Mouse (Mus musculus) neural tube, embryonic 11.5 days (tissue): ENCODE results near the gene Stpg4. TPM values are rescaled to one million over a fixed set of nuclear protein-coding genes. Genes with fewer than 3 reads are reported as not detected.

Experiments used
- ATAC-seq: fragments of 200-750 bp; cut with Nextera tagmentation; 2 replicates; pipeline ENCODE4 v1.8.0; 2017; ENCODE audit warnings: moderate number of reproducible peaks, mild to moderate bottlenecking, moderate TSS enrichment, moderate library complexity; ENCODE audit not compliant: insufficient read depth, low FRiP score, low TSS enrichment
- DNase-seq: peaks from one replicate; pipeline ENCODE4 v3.0.0-alpha.2; 2015; ENCODE audit warnings: low spot score
- H3K27ac ChIP-seq: fragments of 300-500 bp; sonication (generic); 2 replicates; pipeline ENCODE4 v1.5.1; 2014; ENCODE audit warnings: low read depth, mild to moderate bottlenecking, low read length
- H3K27me3 ChIP-seq: fragments of 300-500 bp; sonication (generic); 2 replicates; pipeline ENCODE4 v1.6.1; 2014; ENCODE audit warnings: mild to moderate bottlenecking, low read length, mixed read lengths; ENCODE audit not compliant: control insufficient read depth, insufficient read depth
- H3K36me3 ChIP-seq: fragments of 300-500 bp; sonication (generic); 2 replicates; pipeline ENCODE4 v1.6.1; 2014; ENCODE audit warnings: mild to moderate bottlenecking, low read length, moderate library complexity, mixed read lengths; ENCODE audit not compliant: control insufficient read depth, insufficient read depth
- H3K4me1 ChIP-seq: fragments of 300-500 bp; sonication (generic); 2 replicates; pipeline ENCODE4 v1.6.1; 2014; ENCODE audit warnings: low read length, mixed read lengths; ENCODE audit not compliant: control insufficient read depth, insufficient read depth
- H3K4me2 ChIP-seq: fragments of 300-500 bp; sonication (generic); 2 replicates; pipeline ENCODE4 v1.6.1; 2014; ENCODE audit warnings: low read depth, mild to moderate bottlenecking, moderate library complexity
- H3K4me3 ChIP-seq: fragments of 300-500 bp; sonication (generic); 2 replicates; pipeline ENCODE4 v1.5.1; 2014; ENCODE audit warnings: low read depth, low read length
- H3K9ac ChIP-seq: fragments of 300-500 bp; sonication (generic); 2 replicates; pipeline ENCODE4 v1.6.1; 2014; ENCODE audit warnings: mild to moderate bottlenecking, low read length
- H3K9me3 ChIP-seq: fragments of 300-500 bp; sonication (generic); 2 replicates; pipeline ENCODE4 v1.6.1; 2016; ENCODE audit warnings: low read length; ENCODE audit not compliant: control insufficient read depth
- WGBS: fragments of 180-500 bp; shearing (Covaris S2); extraction: QIAGEN DNeasy Blood & Tissue Kit; methylation state at CpG from one replicate; pipeline ENCODE4 v1.1.7; 2014; 5-methylcytosine and 5-hydroxymethylcytosine counted together
- polyA plus RNA-seq: library from polyadenylated mRNA; unstranded; fragments of >200 nt; fragmentation: Nextera tagmentation; extraction: Ambion mirVana; gene quantifications from 2 replicates; pipeline ENCODE4 v1.2.1, GENCODE M21; 2014

Stpg4 gene
- polyA plus RNA-seq, 1 experiment from 2014 or later: not detected

DNA sequence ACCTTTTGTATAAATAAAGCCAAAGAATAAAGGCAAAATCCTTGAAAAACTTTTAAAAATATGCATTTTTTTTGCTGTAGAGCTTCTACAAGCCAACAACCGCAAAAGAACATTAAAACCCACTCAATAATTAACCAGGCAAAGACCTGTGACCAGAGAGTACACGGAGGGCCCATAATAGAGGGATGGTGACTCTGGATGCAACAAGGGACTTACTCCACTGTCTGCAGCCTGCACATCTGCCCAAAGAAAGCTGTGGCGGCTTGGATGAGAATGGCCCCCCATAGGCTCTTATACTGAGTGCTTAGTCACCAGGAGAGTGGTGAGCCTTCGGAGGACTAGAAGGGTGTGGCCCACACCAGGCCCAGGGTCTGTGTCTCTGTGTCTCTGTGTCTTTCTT is 24.1 kb downstream of the Stpg4 start:
- no peak overlapping the region for H3K4me2 ChIP-seq
- H3K9ac ChIP-seq: no peak overlapping the region
- H3K36me3 ChIP-seq: no peaks in the 10 kb centered on the region
- H3K9me3 ChIP-seq: no peaks in the 10 kb centered on the region
- no peaks in the 10 kb centered on the region for H3K4me1 ChIP-seq
- WGBS: 81% methylated on average over 4 of the region's 4 CpGs
- no peaks in the 10 kb centered on the region for H3K27me3 ChIP-seq
- no peak overlapping the region for H3K27ac ChIP-seq
- no peak for ATAC-seq
- no peak for DNase-seq
- no peak overlapping the region for H3K4me3 ChIP-seq

DNA sequence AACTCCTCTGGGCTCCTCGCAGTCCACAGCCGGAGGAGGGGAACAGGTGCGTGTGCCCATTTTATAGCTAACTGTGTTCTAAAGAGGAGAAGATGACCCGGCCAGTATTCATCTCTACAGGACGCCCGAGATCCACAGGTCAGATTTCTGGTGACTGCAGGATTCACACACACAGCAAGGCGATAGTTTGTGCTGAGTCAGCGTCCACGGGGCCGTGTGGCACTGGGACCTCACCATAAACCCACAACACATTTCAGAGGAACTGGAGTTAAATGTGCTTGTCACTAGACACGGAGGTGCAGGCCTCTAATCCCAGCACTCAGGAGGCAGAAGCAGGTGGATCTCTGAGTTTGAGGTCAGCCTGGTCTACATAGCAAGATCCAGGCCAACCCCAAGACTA is 25.1 kb downstream of the Stpg4 start:
- H3K9ac ChIP-seq: no peak overlapping the region
- no peaks in the 10 kb centered on the region for H3K4me1 ChIP-seq
- no peaks in the 10 kb centered on the region for H3K27me3 ChIP-seq
- whole genome bisulfite sequencing: 90% methylated on average over 11 of the region's 11 CpGs
- no peak overlapping the region for H3K4me3 ChIP-seq
- DNase-seq (no peak), ATAC-seq (no peak)
- no peaks in the 10 kb centered on the region for H3K9me3 ChIP-seq
- H3K36me3 ChIP-seq: no peaks in the 10 kb centered on the region
- no peak overlapping the region for H3K27ac ChIP-seq
- no peak overlapping the region for H3K4me2 ChIP-seq

GRCm38 (mm10) chr17:87397088-87397487 is 30.5 kb downstream of the Stpg4 start:
- no peak overlapping the region for H3K4me2 ChIP-seq
- no peak overlapping the region for H3K4me3 ChIP-seq
- H3K36me3 ChIP-seq: no peaks in the 10 kb centered on the region
- H3K9me3 ChIP-seq: no peaks in the 10 kb centered on the region
- ATAC-seq (no peak), DNase-seq (no peak)
- H3K9ac ChIP-seq: no peak overlapping the region
- H3K27me3 ChIP-seq: no peaks in the 10 kb centered on the region
- H3K27ac ChIP-seq: no peak overlapping the region
- WGBS: 63% methylated on average over 11 of the region's 11 CpGs
- no peaks in the 10 kb centered on the region for H3K4me1 ChIP-seq

- WGBS: 52% methylated on average over 7 of the region's 7 CpGs
- no peaks in the 10 kb centered on the region for H3K9me3 ChIP-seq
- H3K4me3 ChIP-seq: no peak overlapping the region
- H3K27ac ChIP-seq: no peak overlapping the region
- no peaks in the 10 kb centered on the region for H3K4me1 ChIP-seq
- no peaks in the 10 kb centered on the region for H3K27me3 ChIP-seq
- DNase-seq (no peak), ATAC-seq (no peak)
- no peak overlapping the region for H3K4me2 ChIP-seq
- H3K36me3 ChIP-seq: no peaks in the 10 kb centered on the region
- H3K9ac ChIP-seq: no peak overlapping the region
Observed at GRCm38 (mm10) chr17:87391242-87391641, 36.3 kb downstream of the Stpg4 start.

GRCm38 (mm10) chr17:87387068-87387467 is 40.5 kb downstream of the Stpg4 start:
- Histone ChIP-seq H3K27ac (no peak overlapping the region), H3K36me3 (no peaks in the 10 kb centered on the region), H3K4me3 (no peak overlapping the region), H3K9ac (no peak overlapping the region), H3K27me3 (no peaks in the 10 kb centered on the region), H3K9me3 (no peaks in the 10 kb centered on the region), H3K4me2 (no peak overlapping the region), H3K4me1 (no peaks in the 10 kb centered on the region)
- DNase-seq (no peak), ATAC-seq (no peak)
- WGBS: 40% methylated on average over 4 of the region's 5 CpGs

DNA sequence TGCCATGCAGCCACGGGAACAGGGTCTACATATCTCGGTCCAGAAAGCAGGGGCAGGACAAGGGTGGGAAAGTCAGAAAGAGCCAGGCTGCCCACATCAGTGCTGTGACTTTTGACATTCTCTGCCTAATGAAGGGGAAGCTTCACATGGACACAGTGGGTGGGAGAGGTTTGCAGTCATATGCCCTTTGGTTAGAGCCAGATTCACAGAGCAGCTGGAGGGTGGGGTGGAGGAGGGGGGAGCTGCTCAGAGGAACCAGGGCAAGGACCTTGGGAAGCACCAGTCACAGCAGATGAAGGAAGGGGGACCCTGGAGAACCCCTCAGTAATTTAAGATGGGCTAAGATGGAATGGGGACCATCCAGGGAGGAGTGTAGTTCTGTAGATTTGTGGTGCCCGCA is 41.7 kb downstream of the Stpg4 start:
- Histone ChIP-seq H3K9ac (no peak overlapping the region), H3K4me1 (no peaks in the 10 kb centered on the region), H3K9me3 (no peaks in the 10 kb centered on the region), H3K36me3 (no peaks in the 10 kb centered on the region), H3K4me2 (no peak overlapping the region), H3K27ac (no peak overlapping the region), H3K4me3 (no peak overlapping the region), H3K27me3 (no peaks in the 10 kb centered on the region)
- DNase-seq (no peak), ATAC-seq (no peak)
- 76% methylated on average over 3 of the region's 3 CpGs for WGBS

DNA sequence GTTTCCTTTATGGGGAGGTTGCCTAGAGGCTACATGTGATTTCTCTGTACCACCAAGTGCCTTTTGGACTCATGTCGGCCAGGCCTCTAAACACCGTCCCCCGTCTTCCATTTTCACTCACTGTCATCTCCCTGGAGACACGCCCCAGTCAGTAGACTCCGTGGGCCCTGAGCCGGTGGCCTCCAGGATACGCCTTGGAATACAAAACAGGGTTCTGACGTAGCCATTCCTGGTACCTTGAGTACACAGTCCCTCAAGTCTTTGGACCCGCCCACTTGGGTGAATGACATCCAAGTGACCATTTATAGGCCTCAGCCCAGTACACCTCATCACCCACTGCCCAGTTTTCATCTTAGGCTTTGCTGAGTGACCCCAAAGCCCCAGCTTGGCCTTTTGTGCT is 46.9 kb downstream of the Stpg4 start:
- Histone ChIP-seq H3K4me2 (no peak overlapping the region), H3K27me3 (no peaks in the 10 kb centered on the region), H3K27ac (no peak overlapping the region), H3K4me1 (peaks cover 32% of the 10 kb centered on the region), H3K4me3 (no peak overlapping the region), H3K36me3 (no peaks in the 10 kb centered on the region), H3K9me3 (no peaks in the 10 kb centered on the region), H3K9ac (no peak overlapping the region)
- WGBS: 75% methylated on average over 9 of the region's 9 CpGs
- DNase-seq (no peak), ATAC-seq (no peak)

GRCm38 (mm10) chr17:87379821-87380220 is 47.7 kb downstream of the Stpg4 start:
- peaks cover 32% of the 10 kb centered on the region for H3K4me1 ChIP-seq

GRCm38 (mm10) chr17:87379160-87379624 is 48.3 kb downstream of the Stpg4 start:
- peak overlapping the region; percentile 24; the same call in 1 of the 2 replicates for H3K27ac ChIP-seq
- no peak for DNase-seq
- no peaks in the 10 kb centered on the region for H3K9me3 ChIP-seq
- peak; percentile 14; the same call in 1 of the 2 replicates for ATAC-seq
- no peaks in the 10 kb centered on the region for H3K27me3 ChIP-seq
- peaks cover 32% of the 10 kb centered on the region for H3K4me1 ChIP-seq
- H3K4me2 ChIP-seq: no peak overlapping the region
- H3K4me3 ChIP-seq: no peak overlapping the region
- H3K9ac ChIP-seq: no peak overlapping the region
- 83% methylated on average over 11 of the region's 11 CpGs for WGBS
- H3K36me3 ChIP-seq: no peaks in the 10 kb centered on the region

More at GRCm38 (mm10) chr17:87379821-87380220, 47.7 kb downstream of the Stpg4 start:
- WGBS: 35% methylated on average over 10 of the region's 10 CpGs
- Histone ChIP-seq H3K36me3 (no peaks in the 10 kb centered on the region), H3K4me3 (no peak overlapping the region), H3K4me2 (no peak overlapping the region), H3K27ac (0 out of 2 replicates have a peak overlapping the region, but pooled peaks have one; percentile 27), H3K9me3 (no peaks in the 10 kb centered on the region), H3K27me3 (no peaks in the 10 kb centered on the region), H3K9ac (peak overlapping the region; percentile 44)
- DNase-seq (no peak), ATAC-seq (no peak)
